Mouse (Mus musculus) right cerebral cortex, postnatal 10 days (tissue): Measurements from ENCODE around the gene Csmd2.

Experiments used
- DNase-seq, 2 experiments: peaks; one replicate each; pipeline ENCODE4 v3.0.0; 2021; ENCODE audit warnings: low spot score in 2 of 2

Gene Csmd2

DNA sequence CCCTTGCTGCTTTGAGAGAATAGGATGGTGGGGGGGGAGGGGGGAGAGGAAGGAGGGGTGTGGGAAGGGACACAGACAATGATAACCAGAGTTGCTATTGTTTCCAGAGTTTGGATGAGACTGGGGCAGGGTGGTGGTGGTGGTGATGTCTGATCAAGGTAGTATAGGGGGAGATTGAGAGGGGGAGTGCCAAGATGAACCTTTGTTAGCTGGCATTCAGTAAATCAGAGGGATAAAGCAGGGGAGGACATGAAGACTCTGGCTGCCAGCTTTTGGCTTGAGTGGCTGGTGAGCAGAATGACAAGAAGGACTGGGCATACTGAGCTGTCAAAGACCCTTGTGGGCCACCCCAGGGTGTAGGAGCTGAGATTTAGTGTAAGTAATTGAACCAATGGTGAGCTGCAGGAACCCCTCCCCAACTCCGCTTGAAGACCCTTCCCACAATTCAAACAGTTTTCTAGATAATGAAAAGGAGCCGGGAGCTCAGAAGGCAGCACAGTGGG, 254.2 kb downstream of the Csmd2 start:
- DNase-seq = no peak

DNA sequence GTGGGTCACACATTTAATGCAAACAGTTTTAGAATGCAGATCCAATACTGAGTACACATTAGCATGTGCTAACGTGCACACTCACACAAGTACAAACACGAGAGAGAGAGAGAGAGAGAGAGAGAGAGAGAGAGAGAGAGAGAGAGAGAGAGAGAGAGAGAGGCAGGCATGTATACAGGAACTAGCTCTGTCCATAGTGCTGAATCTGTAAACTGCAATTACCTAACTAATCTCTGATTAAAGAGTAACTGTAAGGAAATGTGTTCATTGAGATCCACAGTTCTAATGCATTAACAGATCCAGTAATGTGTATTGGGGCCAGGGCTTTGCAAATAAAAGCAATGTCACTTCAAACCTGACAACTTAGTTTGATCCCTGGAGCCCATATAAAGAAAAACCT, 257.5 kb downstream of the Csmd2 start:
- DNase-seq = no peak

DNA sequence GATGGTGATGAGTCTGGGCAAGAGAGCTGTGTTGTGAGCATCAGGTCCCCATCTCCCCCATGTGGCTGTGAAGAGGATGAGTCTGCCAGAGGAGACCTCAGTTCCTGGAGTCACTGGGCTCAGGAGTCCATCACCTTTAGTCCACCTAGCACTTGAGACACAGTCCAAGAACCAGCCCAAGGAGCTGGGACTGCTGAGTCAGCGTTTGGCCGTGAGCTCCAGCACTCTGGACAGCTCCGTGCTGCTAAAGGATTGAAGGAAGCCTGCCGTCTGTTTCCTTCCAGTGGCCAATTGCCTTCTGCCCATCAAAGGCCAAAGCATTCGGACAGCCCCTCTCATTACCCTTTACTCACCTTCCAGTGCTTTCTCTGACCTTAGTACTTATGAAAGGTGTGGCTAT, 261.0 kb downstream of the Csmd2 start:
- DNase-seq = no peak

DNA sequence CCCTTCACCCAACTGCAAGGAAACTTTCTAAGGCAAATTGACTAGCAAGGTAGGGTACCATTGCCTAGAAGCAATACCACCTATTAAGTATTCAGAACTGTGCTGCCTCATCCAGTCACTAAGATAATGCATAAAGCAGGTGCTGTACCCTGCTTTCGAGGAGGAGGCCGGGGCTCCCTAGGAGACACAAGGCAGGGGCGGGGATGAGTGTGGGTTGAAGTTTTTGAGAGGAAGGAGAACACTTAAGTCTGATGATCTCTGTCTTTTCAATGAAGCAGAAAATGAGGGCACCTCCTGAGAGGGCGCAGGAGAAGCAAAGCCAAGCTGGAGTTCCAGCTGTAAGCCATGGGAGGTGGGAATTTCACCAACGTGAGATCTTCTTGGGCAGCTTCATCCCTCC, 271.6 kb downstream of the Csmd2 start:
- DNase-seq = no peak

DNA sequence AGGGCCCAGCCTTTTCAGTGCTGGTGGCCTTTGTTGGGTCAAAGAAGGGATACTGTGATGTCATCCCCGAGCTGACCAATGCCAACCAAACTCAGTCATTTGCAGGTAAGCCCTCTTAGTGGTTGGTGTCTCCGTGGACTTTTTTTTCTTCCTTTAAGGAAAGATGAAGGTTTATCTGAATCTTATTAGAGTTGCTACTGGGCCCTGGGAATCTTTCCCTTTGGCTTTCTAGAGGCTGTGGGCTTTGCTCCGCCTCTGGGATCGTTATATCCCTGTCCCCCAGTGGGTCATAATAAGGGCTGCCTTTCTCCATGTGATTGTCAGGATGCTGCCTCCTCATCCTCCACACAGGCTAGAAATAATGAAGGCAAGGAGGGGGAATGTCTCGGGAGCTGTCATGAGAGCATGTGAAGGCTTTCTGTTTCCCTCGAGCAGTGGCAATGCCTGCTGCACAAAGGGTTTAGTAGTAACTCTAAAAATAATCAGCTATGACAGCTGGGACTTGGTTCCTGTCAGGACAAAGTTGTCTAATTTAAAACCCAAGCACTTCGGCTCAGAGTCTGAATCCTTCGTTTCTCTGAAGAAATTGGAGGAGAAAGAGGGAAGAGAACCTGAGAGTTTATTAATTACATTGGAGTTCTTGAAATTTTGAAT, 273.4 kb downstream of the Csmd2 start, which contains the start of gene Hmgb4:
Gene Hmgb4 (minus strand): TSS at position 51 of the 654 bp plus-strand sequence.
- DNase-seq = peak; percentile 57 to 68

DNA sequence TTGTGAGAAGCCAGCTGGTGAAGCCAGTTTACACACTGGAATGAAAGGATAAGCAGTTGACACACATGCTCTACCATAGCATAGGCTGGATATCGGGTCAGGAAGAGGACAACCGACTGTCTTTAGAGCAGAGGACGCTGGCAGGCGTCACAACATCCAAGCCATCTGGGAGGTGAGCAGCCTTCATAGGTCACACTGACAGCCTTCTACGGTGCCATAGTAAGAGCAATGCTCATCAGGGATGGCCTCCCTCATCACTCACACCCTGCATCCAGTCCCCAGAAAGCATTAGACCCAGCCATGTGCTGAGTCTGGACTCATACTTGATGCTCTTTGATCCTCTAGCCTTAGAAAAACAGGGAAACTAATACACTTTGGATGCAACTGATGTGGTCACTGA, 276.8 kb downstream of the Csmd2 start:
- no peak for DNase-seq

DNA sequence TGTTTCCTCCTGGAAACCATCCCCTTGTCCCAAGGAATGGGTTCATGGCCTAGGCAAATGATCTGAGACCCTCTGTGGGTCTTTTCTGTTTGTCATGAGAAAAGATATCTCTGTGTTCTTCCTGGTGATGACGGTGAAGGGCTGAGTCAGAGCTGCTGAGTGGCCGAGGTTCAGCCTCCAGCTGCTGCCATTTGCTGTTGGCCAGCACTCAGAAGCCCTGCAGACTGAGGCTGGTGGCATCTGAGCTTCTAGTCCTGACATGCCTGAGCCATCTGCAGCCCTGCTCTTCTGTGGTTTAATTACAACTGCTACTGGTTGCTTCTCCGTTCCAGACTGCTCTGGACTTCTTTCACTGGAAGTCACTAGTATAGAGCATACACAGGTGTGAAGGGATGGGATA, 277.7 kb downstream of the Csmd2 start:
- no peak for DNase-seq

DNA sequence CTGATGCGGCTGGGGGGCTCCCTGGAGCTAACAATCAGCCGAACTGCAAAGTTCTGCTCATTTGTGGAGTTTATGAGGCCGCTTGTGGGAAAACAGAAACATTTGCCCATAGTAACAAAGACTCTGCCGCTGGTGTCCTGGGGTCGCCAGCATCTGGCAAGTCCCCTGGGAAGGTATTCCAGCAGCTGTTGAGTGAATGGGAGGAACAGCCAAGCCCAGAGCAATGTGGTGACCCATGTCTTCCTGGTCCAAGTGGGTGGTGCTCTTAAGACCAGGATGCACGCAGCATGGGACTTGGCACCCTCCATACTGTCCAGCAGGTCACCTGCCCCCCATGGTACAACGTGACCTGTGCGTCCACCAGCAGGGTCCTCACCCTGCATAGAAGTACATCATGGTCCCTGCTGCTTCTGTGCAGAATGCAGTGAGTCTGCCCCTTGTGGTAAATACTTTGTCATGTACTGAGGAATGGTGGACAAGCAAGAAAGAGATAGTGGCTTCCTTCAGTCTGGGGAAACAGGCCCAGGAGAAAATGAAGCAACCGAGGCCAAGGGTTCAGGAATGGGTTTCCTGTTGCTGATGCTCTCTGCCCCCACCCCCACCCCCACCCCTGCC, 281.7 kb downstream of the Csmd2 start:
- DNase-seq = no peak

DNA sequence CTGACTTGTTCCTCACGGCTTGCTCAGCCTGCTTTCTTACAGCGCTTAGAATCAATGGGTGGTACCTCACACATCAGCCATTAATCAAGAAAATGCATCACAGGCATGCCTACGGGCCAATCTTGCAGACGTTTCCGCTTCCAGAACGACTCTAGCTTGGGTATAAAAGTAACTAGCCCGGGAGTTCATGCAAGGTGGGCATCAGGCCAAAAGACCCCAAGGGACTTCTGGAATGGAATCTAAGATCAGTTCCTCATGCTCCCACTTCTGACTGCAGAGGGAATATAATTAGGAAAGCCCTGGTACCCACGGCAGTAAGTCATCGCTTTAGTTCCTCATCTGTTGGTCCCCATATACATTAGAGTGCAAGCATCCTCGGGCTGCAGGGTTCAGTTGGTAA, 282.5 kb downstream of the Csmd2 start:
- no peak for DNase-seq

DNA sequence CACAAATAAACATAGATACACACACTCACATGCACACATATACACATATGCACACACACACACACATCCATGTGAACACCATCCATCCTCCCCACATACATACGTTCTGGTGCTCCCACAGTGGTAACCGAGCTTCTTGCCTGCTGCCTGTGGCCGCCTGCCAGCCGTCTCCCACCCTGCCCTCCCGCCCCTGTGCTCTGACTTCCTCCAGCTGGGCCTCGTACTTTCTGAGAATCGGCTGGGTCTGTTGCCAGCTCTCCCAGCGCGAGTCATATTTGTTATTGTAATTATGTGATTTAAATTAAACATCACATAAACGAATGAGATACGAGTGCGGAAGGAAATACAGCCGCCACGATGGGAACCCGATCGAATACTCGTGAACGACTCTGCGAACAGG, 283.3 kb downstream of the Csmd2 start:
- peak; percentile 74 to 76 for DNase-seq

DNA sequence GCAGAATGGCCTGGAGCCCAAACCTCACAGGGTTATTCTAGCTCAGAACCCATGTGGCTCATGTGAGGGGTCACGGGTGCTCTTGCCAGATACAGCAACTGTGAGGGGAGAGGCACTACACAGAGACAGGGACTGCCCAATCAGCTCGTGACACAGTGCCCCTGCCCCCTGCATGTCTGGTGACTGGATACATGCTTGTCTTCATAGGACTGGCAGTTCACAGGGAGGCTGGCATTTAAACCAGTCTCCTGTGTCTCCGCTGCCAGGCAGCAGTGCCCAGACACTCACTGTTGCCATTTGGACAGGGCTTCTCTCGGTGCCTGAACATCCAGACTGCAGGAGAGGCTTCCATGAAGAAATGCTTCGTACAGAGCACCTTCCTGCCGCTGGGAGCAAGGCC, 284.8 kb downstream of the Csmd2 start:
- DNase-seq = peak; percentile 44 to 48

DNA sequence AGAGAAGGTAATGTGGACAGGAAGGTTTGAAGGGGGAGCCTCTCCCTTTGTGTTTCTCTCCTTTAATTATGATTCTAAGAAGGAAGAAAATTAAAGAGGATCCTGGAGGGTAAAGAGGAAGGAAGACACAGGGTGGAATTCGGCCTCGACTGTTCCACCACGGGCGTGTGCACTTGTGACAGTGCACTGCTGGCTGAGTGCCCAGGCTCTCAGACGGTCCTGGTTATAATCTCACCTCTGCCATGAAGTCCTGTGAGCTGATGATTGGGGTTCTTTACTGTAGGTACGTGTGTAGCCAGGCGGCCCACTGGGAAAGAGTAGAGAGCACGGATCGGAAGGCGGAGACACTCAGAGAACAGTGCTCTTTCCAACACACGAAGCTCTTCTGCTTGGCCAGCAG, 285.5 kb downstream of the Csmd2 start:
- no peak for DNase-seq

DNA sequence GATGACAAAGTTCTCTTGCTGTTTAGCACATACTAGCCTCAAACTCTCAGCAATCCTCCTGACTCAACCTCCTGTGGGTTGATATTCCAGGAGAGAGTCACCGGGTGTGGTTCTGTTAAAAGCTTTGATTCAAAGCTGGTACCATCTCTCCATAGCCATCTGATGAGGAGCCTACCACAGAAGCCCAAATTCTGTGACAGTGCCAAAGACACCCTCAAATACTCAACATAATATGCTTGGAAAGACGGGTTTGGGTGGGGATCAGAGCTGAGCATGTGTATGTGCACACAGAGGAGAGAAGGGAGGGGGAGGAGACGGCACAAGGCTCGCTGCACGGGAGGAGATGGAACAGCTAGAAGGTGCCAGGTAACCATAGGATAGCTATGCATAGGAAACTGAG, 287.5 kb downstream of the Csmd2 start:
- no peak for DNase-seq

DNA sequence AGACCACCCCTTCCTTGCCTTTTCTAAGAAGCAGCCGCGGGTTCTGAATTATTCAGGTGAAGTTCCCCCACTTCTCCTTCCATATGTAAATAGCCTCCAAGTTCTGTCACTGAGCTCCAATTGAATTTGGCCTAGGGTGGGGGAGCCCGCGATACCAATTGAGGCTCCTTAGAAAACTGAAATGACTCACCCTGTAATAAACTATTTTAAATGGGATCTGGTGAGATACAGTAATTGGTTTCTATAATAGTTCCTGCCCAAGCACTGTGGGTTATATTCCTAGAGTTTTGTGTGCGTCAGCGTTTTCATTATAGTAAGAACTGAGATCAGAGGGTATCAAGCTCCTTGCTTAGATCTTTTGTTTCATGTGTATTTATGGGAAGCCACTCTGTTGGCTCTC, 287.9 kb downstream of the Csmd2 start:
- DNase-seq = no peak

DNA sequence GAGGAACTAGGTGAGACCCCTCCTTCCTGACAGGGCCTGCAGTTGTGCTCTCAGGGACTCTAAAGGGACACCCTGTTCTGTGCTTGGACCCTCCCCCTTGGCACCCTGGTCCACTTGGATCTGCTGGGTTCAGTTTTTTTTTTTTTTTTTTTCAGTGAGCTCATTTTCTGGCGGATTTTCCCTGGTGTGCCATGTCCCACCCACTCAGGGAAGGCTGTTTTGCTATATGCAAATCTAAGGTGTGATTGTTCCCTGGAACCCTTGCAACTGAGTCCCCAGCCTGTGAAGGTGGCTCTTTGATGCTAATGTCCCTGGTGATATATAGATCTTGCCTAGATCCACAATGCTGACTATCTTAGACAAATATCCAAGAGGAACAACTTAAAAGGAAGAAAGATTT, 297.4 kb downstream of the Csmd2 start:
- DNase-seq = no peak

DNA sequence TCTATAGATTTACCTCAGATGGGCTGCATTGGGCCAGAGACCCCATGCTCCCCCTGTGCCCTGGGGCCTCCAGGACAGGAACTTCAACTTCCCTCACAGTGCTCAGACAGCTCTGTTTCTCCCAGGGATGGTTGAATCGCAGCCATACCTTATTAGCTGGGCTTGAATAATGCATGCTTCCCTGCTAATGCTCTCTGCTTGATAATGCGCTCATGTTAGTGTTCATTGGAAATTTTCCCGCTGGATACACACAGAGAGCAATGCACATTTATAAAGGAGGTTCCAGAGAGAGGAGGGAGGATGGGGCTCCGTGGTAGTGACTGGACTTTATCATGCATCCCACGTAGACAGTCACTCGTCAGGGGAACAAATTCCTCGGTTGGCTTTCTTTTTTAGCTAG, 300.4 kb downstream of the Csmd2 start:
- DNase-seq = peak in 1 of 2 experiments; percentile 49

DNA sequence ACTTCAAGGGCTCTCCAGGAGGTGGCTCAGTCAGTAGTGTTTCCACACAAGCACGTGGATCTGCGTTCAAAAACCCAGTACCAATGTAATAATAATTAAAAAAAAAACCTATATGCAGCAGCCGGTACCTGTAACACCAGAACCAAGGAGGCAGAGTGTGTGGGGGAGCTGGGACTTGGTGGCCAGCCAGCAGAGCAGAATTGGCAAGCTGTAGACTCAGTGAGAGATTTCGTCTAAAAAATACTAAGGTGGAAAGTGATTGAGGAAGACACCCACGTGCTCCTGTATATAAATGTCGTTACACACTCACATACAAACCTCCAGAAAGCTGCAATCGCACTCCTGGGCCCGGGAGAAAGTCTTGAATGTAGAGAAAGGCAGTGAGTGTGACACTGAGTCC, 316.4 kb downstream of the Csmd2 start:
- peak; percentile 70 to 76 for DNase-seq

DNA sequence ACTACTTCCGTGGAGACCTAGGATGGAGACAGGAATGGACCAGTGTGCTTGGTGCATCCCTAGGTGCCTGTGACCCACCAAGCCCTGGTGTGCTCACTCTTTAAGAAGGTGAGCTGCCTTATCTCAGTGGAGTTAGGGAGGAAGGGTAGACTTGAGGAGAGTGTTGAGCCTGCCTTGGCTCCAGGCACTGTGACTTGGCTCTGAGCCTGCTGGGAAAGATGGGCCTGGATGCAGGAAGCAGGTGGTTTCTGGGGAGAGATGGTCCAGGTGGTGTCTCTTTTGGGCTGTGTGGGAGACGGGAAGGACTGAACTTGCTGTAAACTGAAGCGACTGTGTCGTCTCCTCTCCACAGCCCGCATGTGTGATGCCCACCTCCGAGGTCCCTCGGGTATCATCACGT, 318.4 kb downstream of the Csmd2 start:
- DNase-seq = no peak

DNA sequence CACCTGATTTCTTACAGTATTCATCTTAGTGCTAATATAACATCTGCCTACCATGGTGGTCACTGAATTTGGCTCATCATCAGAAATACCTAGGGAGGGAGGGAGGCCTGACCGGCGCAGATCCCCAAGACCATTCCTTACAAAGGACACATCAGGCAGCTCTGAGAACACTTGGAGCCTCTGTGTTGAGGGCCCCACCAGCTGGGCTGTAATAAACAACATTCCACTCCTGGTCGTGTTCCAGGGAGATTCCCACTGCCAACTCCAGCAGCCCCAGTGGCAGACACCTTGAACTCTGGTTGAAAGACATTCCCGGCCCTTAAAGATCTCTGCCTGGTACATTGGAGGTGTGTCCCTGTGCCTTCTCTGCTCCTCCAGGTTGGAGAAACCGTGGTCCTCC, 327.7 kb downstream of the Csmd2 start:
- DNase-seq = peak in 1 of 2 experiments; percentile 43

DNA sequence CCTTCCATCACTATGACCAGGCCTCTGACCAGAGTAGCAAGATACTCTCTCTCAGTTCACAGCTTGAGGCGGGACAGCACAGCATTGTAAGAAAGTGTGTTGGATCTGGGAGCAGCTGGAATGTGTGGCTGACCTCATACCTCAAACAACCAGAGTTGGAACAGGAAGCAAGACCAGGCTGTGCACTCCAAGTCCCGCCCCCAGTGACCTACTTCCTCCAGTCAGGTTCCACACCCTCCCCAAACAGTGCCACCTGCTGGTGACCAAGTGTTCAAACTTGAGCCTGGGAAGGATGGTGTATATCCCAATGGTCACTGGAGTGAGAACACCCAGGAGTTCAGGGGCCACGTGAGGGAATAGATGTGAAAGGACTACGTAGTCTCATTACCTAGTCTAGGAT, 330.3 kb downstream of the Csmd2 start:
- peak in 1 of 2 experiments; percentile 43 for DNase-seq

DNA sequence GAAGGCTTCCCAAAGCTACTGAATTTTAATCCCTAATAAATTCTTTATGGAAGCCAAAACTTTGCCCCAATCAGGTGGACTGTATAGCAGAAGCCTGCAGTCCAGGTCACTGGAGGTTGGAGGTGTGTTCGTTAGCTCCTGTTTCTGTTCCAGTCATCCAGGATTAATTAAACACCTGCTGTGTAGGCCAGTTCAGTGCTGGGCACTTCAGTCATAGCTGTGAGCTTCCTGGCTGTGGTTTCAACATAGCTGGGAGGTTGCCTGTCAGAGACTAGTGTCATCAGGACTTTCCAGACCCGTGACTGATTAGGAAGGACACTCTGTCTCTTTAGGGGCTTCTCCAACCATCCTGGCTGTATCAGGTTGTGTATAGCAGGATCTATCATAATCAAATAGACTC, 337.9 kb downstream of the Csmd2 start:
- DNase-seq = no peak

DNA sequence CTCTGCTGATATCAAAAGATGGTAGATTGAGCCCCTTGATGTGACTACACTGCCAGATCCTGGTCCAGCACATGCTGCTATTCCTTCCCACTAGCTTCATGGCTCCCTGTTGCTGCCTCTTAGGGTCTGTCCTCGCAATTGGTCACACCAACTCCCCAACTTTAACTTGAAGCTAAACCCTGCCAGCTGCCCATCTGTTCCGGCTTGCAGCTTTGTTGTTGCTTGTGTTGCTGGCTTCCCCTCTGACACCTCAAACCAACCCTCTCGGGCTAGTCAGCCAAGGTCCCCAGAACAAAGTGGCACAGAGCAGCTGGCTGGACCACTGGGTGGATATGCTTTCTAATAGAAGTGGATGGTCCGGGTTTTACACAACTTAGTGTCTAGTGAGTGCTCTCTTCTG, 339.1 kb downstream of the Csmd2 start:
- no peak for DNase-seq

DNA sequence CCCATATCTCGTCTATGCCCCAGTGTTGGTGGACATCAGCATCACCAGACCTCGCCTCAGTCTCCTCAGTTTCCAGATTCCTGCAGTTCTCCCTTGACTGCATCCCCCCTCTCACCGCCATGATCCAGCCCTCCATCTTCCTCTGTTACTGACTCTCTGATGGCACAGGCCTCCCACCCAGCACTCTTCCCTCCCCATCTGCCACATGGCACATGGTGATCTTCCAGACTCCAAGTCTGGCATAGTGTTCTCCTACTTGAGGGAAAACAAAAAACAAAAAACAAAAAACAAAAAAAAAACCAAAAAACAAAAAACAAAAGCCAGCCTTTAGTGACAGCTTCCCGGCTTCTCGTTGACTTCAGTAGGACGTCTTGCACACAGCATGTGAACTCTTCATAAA, 339.8 kb downstream of the Csmd2 start:
- DNase-seq = no peak

DNA sequence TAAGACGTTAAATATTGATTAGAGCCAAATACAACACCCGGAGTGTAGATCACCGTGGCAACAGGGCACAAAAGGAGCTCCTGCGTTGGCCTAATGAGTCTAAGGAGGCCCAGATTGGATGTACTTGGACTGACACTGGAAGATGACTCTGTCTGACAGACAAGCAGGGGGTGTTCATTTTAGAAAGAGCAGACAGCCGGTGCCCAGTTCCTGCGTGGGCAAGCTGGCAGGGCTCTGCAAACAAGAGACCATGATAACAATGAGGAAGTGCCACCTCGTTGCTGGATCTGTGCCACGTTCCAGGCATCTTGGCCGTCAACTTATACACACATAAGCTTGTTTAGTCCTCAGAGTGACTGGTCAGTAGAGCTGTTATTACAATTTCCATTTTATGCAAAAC, 342.9 kb downstream of the Csmd2 start:
- DNase-seq = peak; percentile 69 to 75
